Mouse (Mus musculus) A20 (cell line): Measurements from ENCODE around the gene Magi1.

Experiments used
- DNase-seq: peaks from one replicate; pipeline ENCODE4 v3.0.0-alpha.2; 2011; ENCODE audit warnings: low read depth, low spot score

The Magi1 gene

GRCm38 (mm10) chr6:94201940-94202339 lies 81.8 kb downstream of the Magi1 start:
- DNase-seq = no peak

- no peak for DNase-seq
Observed at GRCm38 (mm10) chr6:94200910-94201309, 82.8 kb downstream of the Magi1 start.

GRCm38 (mm10) chr6:94199696-94200095 lies 84.0 kb downstream of the Magi1 start:
- DNase-seq = no peak

GRCm38 (mm10) chr6:94197831-94198230 lies 85.9 kb downstream of the Magi1 start:
- DNase-seq = no peak

- no peak for DNase-seq
Observed at GRCm38 (mm10) chr6:94195303-94195911, 88.3 kb downstream of the Magi1 start.

- no peak for DNase-seq
Observed at GRCm38 (mm10) chr6:94190830-94191229, 92.9 kb downstream of the Magi1 start.

GRCm38 (mm10) chr6:94189379-94189778 lies 94.3 kb downstream of the Magi1 start:
- DNase-seq = no peak

- no peak for DNase-seq
Observed at GRCm38 (mm10) chr6:94186628-94187319, 96.9 kb downstream of the Magi1 start.

GRCm38 (mm10) chr6:94184268-94184667 lies 99.4 kb downstream of the Magi1 start:
- no peak for DNase-seq

- DNase-seq = no peak
Observed at GRCm38 (mm10) chr6:94183354-94183851, 100.3 kb downstream of the Magi1 start.

GRCm38 (mm10) chr6:94181673-94182255 lies 102.0 kb downstream of the Magi1 start:
- no peak for DNase-seq

GRCm38 (mm10) chr6:94180331-94181150 lies 103.2 kb downstream of the Magi1 start:
- DNase-seq = no peak

- no peak for DNase-seq
Observed at GRCm38 (mm10) chr6:94177559-94177958, 106.2 kb downstream of the Magi1 start.

- DNase-seq = no peak
Observed at GRCm38 (mm10) chr6:94176705-94177104, 107.0 kb downstream of the Magi1 start.

GRCm38 (mm10) chr6:94171250-94171649 lies 112.5 kb downstream of the Magi1 start:
- no peak for DNase-seq

- DNase-seq = no peak
Observed at GRCm38 (mm10) chr6:94169581-94170194, 114.0 kb downstream of the Magi1 start.

GRCm38 (mm10) chr6:94165951-94166350 lies 117.8 kb downstream of the Magi1 start:
- DNase-seq = no peak

GRCm38 (mm10) chr6:94164753-94165536 lies 118.8 kb downstream of the Magi1 start:
- DNase-seq = no peak

GRCm38 (mm10) chr6:94163325-94163995 lies 120.3 kb downstream of the Magi1 start:
- no peak for DNase-seq

- DNase-seq = no peak
Observed at GRCm38 (mm10) chr6:94162918-94163317, 120.8 kb downstream of the Magi1 start.
